Comparison of ENCODE assay signal across 9 mouse cellular contexts in the genomic region with DNA sequence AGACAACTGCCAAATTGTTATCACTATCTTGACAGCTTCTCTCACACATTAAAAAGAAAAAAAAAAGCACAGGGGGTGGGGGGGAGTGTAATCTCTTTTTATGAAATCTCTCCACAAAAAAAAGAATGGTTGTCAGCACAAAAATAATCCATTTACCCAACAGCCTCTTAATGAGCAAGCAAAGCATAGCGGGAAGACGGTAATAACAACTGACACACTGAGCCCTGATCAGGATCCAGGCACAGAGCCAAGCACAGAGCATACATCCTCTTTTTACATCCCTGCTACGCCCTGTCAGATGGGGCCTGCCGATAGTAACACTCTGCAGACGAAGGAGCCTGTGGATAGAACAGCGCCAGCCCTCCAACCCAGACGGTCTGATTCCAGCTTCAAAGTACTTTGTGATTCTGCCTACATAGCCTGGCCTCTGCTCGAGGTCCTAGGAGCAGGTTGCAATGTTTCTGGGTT. TPM values are rescaled to one million over a fixed set of nuclear protein-coding genes. Genes with fewer than 3 reads are reported as not detected.
A peak's percentile ranks its signal among the peaks of the same experiment; 100 is the strongest.
DNase-seq lines count a peak whose midpoint lies in the region; ATAC-seq and TF ChIP-seq lines count a peak whose summit lies in the region.
"Had no signal": no experiment of that assay in that cellular context is flagged by ENCODE, and none has a peak within 500 bp of the region (broad histone marks: within the 10 kb centered on the region; RNA-seq: fewer than 3 reads in every experiment).

No protein-coding gene starts in this region.

- whole genome bisulfite sequencing in hindbrain, embryonic 16.5 days: 30% methylated on average over 8 of the region's 8 CpGs
- 42% methylated on average over 8 of the region's 8 CpGs for WGBS in neural tube, embryonic 14.5 days

- H3K4me2 ChIP-seq in hindbrain, embryonic 16.5 days (ENCODE audit: low read length): no peak overlapping the region
- H3K4me2 ChIP-seq in neural tube, embryonic 14.5 days (ENCODE audit: low read depth, low read length): no peak overlapping the region

- intact Hi-C loops in gastrocnemius, adult 2 months (cut with DNase I): no loop called here

- DNase-seq in layer of hippocampus, adult 2 months (ENCODE audit: low spot score in 2 of 2): peak; percentile 27 to 38
- DNase-seq in layer of hippocampus, postnatal 36 days: no peak
- peak; percentile 64 for DNase-seq in brain, embryonic 18.5 days (ENCODE audit: low read depth, low spot score)
- DNase-seq in urinary bladder, postnatal 10 days (ENCODE audit: low spot score): no peak
- no peak for DNase-seq in spleen, postnatal 14 days (ENCODE audit: low spot score in 2 of 2)
- DNase-seq in gastrocnemius, adult 2 months: no peak

- no peak overlapping the region for H3K4me3 ChIP-seq in layer of hippocampus, adult 2 months
- no peak overlapping the region for H3K4me3 ChIP-seq in hindbrain, embryonic 16.5 days (ENCODE audit: low read length)
- H3K4me3 ChIP-seq in neural tube, embryonic 14.5 days (ENCODE audit: low read depth, low read length): no peak overlapping the region
- H3K4me3 ChIP-seq in gastrocnemius, adult 2 months: no peak overlapping the region
- H3K4me3 ChIP-seq: left cerebral cortex, adult 2 months had no signal

- H3K27ac ChIP-seq in layer of hippocampus, adult 2 months: no peak overlapping the region
- no peak overlapping the region for H3K27ac ChIP-seq in hindbrain, embryonic 16.5 days (ENCODE audit: low read depth, low read length)
- H3K27ac ChIP-seq in neural tube, embryonic 14.5 days (ENCODE audit: low read depth, low read length): no peak overlapping the region
- no peak overlapping the region for H3K27ac ChIP-seq in gastrocnemius, adult 2 months
- H3K27ac ChIP-seq: left cerebral cortex, adult 2 months had no signal

- H3K9me3 ChIP-seq in hindbrain, embryonic 16.5 days (ENCODE audit: control insufficient read depth, low read length): no peaks in the 10 kb centered on the region
- H3K9me3 ChIP-seq in neural tube, embryonic 14.5 days (ENCODE audit: control insufficient read depth, low read length): no peaks in the 10 kb centered on the region

- ATAC-seq in hindbrain, embryonic 16.5 days: peak; percentile 84
- ATAC-seq in neural tube, embryonic 14.5 days (ENCODE audit: low read depth): peak; percentile 75

- H3K9ac ChIP-seq in hindbrain, embryonic 16.5 days (ENCODE audit: low read depth, low read length): no peak overlapping the region
- no peak overlapping the region for H3K9ac ChIP-seq in neural tube, embryonic 14.5 days (replicated peaks; ENCODE audit: low read depth, low read length)

- H3K27me3 ChIP-seq in hindbrain, embryonic 16.5 days (replicated peaks; ENCODE audit: control insufficient read depth, insufficient read depth, low read length): no peaks in the 10 kb centered on the region
- no peaks in the 10 kb centered on the region for H3K27me3 ChIP-seq in neural tube, embryonic 14.5 days (ENCODE audit: control insufficient read depth, insufficient read depth, low read length)

- no peaks in the 10 kb centered on the region for H3K36me3 ChIP-seq in hindbrain, embryonic 16.5 days (ENCODE audit: control insufficient read depth, insufficient read depth, low read length)
- H3K36me3 ChIP-seq in neural tube, embryonic 14.5 days (ENCODE audit: control insufficient read depth, insufficient read depth, low read length): no peaks in the 10 kb centered on the region

- H3K4me1 ChIP-seq in hindbrain, embryonic 16.5 days (ENCODE audit: control insufficient read depth, insufficient read depth, low read depth, low read length): peaks cover 5% of the 10 kb centered on the region
- peaks cover 4% of the 10 kb centered on the region; the same call in 1 of the 2 replicates for H3K4me1 ChIP-seq in neural tube, embryonic 14.5 days (ENCODE audit: control insufficient read depth, insufficient read depth, low read length)

- no peak for TF ChIP-seq CTCF in layer of hippocampus, adult 2 months (conservative IDR thresholded peaks at IDR 0.05)
- TF ChIP-seq CTCF in gastrocnemius, adult 2 months (IDR thresholded peaks at IDR 0.05): no peak

RNA-seq across cellular contexts. Expression of a gene that starts 13.4 kb away (rescaled TPM):
- under 1 TPM; 0.36 to 0.56 TPM for total RNA-seq in layer of hippocampus, adult 2 months (2021)
- under 1 TPM; 0.67 to 0.73 TPM for total RNA-seq in layer of hippocampus, postnatal 36 days (2021)
- 10.9 and 13.8 TPM in 2 replicates for polyA plus RNA-seq in hindbrain, embryonic 16.5 days (2015; fragmentation: Nextera tagmentation; extraction: Ambion mirVana)
- 0.30 and 0.42 TPM in 2 replicates for polyA plus RNA-seq in neural tube, embryonic 14.5 days (2014; fragmentation: Nextera tagmentation; extraction: Ambion mirVana)
- total RNA-seq in gastrocnemius, adult 2 months (2021): not detected

Comparison
In these comparisons a context has a peak if more than half of its experiments do, and no peak if none do; other contexts are left out.
1. DNase-seq: peak in layer of hippocampus, adult 2 months (2 of 2) and brain, embryonic 18.5 days (single experiment); none in layer of hippocampus, postnatal 36 days (0 of 2), urinary bladder, postnatal 10 days (single experiment), spleen, postnatal 14 days (0 of 2) and gastrocnemius, adult 2 months (single experiment).